Mouse (Mus musculus) kidney, postnatal 0 days (tissue): ENCODE data around the gene Arid5b. TPM values are rescaled to one million over a fixed set of nuclear protein-coding genes. Genes with fewer than 3 reads are reported as not detected.

Experiments
- ATAC-seq: fragments of 200-750 bp; cut with Nextera tagmentation; replicated peaks from 2 replicates; pipeline ENCODE4 v1.8.0; 2017; ENCODE audit warnings: low read depth, moderate number of reproducible peaks, moderate TSS enrichment, moderate library complexity; ENCODE audit not compliant: low FRiP score
- DNase-seq: peaks from one replicate; pipeline ENCODE4 v3.0.0-alpha.2; 2016; ENCODE audit warnings: low spot score
- H3K27ac ChIP-seq: fragments of 300-500 bp; sonication (generic); 2 replicates; pipeline ENCODE4 v1.5.1; 2014; ENCODE audit warnings: mild to moderate bottlenecking
- H3K27me3 ChIP-seq: fragments of 300-500 bp; sonication (generic); 2 replicates; pipeline ENCODE4 v1.6.1; 2014; ENCODE audit warnings: low read length, mixed read lengths; ENCODE audit not compliant: insufficient read depth
- H3K36me3 ChIP-seq: fragments of 300-500 bp; sonication (generic); 2 replicates; pipeline ENCODE4 v1.6.1; 2014; ENCODE audit warnings: low read length, mixed read lengths; ENCODE audit not compliant: insufficient read depth
- H3K4me1 ChIP-seq: fragments of 300-500 bp; sonication (generic); replicated peaks from 2 replicates; pipeline ENCODE4 v1.6.1; 2014; ENCODE audit warnings: antibody characterized with exemption, low read length, mixed read lengths; ENCODE audit not compliant: insufficient read depth
- H3K4me2 ChIP-seq: fragments of 300-500 bp; sonication (generic); 2 replicates; pipeline ENCODE4 v1.6.1; 2014; ENCODE audit warnings: mild to moderate bottlenecking, low read length, moderate library complexity, mixed read lengths
- H3K4me3 ChIP-seq: fragments of 300-500 bp; sonication (generic); replicated peaks from 2 replicates; pipeline ENCODE4 v1.5.1; 2014; ENCODE audit warnings: low read depth, low read length
- H3K9ac ChIP-seq: fragments of 300-500 bp; sonication (generic); 2 replicates; pipeline ENCODE4 v1.6.1; 2014; ENCODE audit warnings: low read depth, low read length
- H3K9me3 ChIP-seq: fragments of 300-500 bp; sonication (generic); replicated peaks from 2 replicates; pipeline ENCODE4 v1.6.1; 2016; ENCODE audit warnings: low read length, inconsistent platforms, mixed read lengths
- CTCF ChIP-seq: IDR thresholded peaks from 2 replicates; pipeline ENCODE4 v1.5.1; 2016; ENCODE audit warnings: antibody characterized with exemption, low read depth, mild to moderate bottlenecking, moderate library complexity
- WGBS: fragments of 180-500 bp; shearing (Covaris S2); extraction: QIAGEN DNeasy Blood & Tissue Kit; methylation state at CpG from one replicate; pipeline ENCODE4 v1.1.7; 2014; 5-methylcytosine and 5-hydroxymethylcytosine counted together
- polyA plus RNA-seq: library from polyadenylated mRNA; unstranded; fragments of >200 nt; fragmentation: Nextera tagmentation; extraction: Ambion mirVana; gene quantifications from 2 replicates; pipeline ENCODE4 v1.2.1, GENCODE M21; 2015

Arid5b gene
- polyA plus RNA-seq, 1 experiment from 2014 or later: 30.3 TPM

- Histone ChIP-seq H3K4me2 (no peak overlapping the region), H3K4me3 (no peak overlapping the region), H3K4me1 (no peaks in the 10 kb centered on the region), H3K27me3 (no peaks in the 10 kb centered on the region), H3K9ac (no peak overlapping the region), H3K9me3 (no peaks in the 10 kb centered on the region), H3K27ac (no peak overlapping the region), H3K36me3 (peaks cover 55% of the 10 kb centered on the region)
- no peak for TF ChIP-seq CTCF
- no peak for ATAC-seq
- WGBS: 90% methylated on average over 19 of the region's 19 CpGs
- no peak for DNase-seq
Observed at GRCm38 (mm10) chr10:68097821-68098675, 180.5 kb downstream of the Arid5b start.

DNA sequence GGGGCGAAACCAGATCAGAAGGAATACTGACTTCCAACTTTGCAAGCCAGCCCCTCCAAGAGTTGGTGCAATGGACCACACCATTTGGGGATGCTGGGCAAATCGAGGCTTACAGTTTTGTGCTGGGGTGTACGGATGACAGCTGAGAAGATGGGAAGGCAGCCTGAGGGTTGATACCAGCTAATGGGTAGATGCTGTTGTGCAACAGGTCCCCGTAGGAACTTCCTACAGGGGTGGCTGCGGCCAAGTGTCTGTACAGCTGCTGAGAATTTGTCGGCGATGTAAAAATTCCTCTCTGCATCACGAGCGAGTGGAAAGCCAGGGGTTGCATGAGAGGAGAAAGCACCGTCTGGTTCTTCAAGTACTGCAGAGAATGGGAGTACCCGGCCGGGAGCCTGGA lies 182.1 kb downstream of the Arid5b start:
- Histone ChIP-seq H3K9me3 (no peaks in the 10 kb centered on the region), H3K27me3 (no peaks in the 10 kb centered on the region), H3K9ac (no peak overlapping the region), H3K27ac (no peak overlapping the region), H3K4me1 (no peaks in the 10 kb centered on the region), H3K4me2 (no peak overlapping the region), H3K36me3 (peaks cover 55% of the 10 kb centered on the region), H3K4me3 (no peak overlapping the region)
- DNase-seq (no peak), ATAC-seq (no peak)
- no peak for TF ChIP-seq CTCF
- 93% methylated on average over 12 of the region's 12 CpGs for WGBS

DNA sequence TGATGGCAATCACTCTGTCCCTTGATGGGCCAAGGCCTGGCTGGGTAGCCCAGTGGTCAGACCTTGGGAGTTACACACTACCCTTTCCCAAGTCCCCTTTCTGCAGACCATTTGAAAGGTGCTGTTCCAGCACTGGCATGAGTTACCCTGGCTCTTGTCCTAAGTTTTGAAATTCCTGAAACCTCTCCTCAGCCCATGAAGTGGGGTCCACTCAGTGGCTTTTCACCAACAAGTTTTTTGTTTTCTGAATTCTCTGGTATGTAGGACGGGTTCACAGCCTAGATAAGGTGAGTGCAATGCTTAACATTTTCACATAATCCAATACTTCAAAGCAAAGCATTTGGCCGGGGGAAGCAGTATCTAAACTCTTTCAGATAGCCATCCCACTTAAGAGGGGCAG lies 183.4 kb downstream of the Arid5b start:
- peaks cover 44% of the 10 kb centered on the region for H3K36me3 ChIP-seq

GRCm38 (mm10) chr10:68093496-68093895 lies 185.0 kb downstream of the Arid5b start:
- peaks cover 36% of the 10 kb centered on the region for H3K36me3 ChIP-seq
- DNase-seq: no peak
- H3K27me3 ChIP-seq: no peaks in the 10 kb centered on the region
- H3K27ac ChIP-seq: no peak overlapping the region
- 78% methylated on average over 3 of the region's 3 CpGs for WGBS
- no peaks in the 10 kb centered on the region for H3K9me3 ChIP-seq
- H3K4me1 ChIP-seq: no peaks in the 10 kb centered on the region
- H3K4me3 ChIP-seq: no peak overlapping the region
- H3K4me2 ChIP-seq: no peak overlapping the region
- H3K9ac ChIP-seq: no peak overlapping the region
- ATAC-seq: no peak
- no peak for TF ChIP-seq CTCF

More for the DNA sequence above, 183.4 kb downstream of the Arid5b start:
- Histone ChIP-seq H3K4me3 (no peak overlapping the region), H3K27ac (no peak overlapping the region), H3K9me3 (no peaks in the 10 kb centered on the region), H3K4me1 (no peaks in the 10 kb centered on the region), H3K27me3 (no peaks in the 10 kb centered on the region), H3K9ac (no peak overlapping the region), H3K4me2 (no peak overlapping the region)
- ATAC-seq: no peak
- no peak for TF ChIP-seq CTCF
- 83% methylated on average over 2 of the region's 2 CpGs for WGBS
- no peak for DNase-seq

- TF ChIP-seq CTCF: no peak
- peaks cover 20% of the 10 kb centered on the region for H3K36me3 ChIP-seq
- no peak overlapping the region for H3K27ac ChIP-seq
- no peaks in the 10 kb centered on the region for H3K4me1 ChIP-seq
- H3K9me3 ChIP-seq: no peaks in the 10 kb centered on the region
- WGBS: 49% methylated on average over 4 of the region's 4 CpGs
- no peak overlapping the region for H3K9ac ChIP-seq
- no peak overlapping the region for H3K4me2 ChIP-seq
- H3K4me3 ChIP-seq: no peak overlapping the region
- no peak for ATAC-seq
- DNase-seq: no peak
- H3K27me3 ChIP-seq: no peaks in the 10 kb centered on the region
Observed at GRCm38 (mm10) chr10:68091840-68092239, 186.7 kb downstream of the Arid5b start.

DNA sequence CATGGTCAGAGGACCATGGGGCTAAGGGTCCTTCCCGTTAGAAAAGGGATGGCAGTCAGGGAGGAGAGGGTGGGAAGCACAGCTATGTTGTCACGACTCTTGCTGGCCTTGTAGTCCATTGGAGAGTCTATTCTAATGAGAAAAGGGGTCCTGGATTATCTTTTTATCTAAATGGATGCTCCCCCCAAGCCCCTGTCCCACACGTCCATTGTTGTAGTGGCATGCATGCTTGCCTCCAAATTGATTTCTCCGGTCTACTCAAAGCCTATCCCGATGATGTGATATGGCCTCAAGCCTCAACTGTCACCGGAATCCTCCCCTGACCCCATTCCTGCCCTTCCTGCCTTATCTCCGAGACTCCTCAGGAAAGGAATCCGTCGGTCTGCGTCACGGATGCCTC lies 187.5 kb downstream of the Arid5b start:
- no peak for TF ChIP-seq CTCF
- ATAC-seq: no peak; the same call in 1 of the 2 replicates
- peaks cover 12% of the 10 kb centered on the region for H3K36me3 ChIP-seq
- H3K27ac ChIP-seq: no peak overlapping the region; the same call in 1 of the 2 replicates
- H3K9me3 ChIP-seq: no peaks in the 10 kb centered on the region
- no peak overlapping the region for H3K9ac ChIP-seq
- DNase-seq: no peak
- H3K4me1 ChIP-seq: no peaks in the 10 kb centered on the region
- H3K27me3 ChIP-seq: no peaks in the 10 kb centered on the region
- no peak overlapping the region for H3K4me2 ChIP-seq
- H3K4me3 ChIP-seq: no peak overlapping the region
- WGBS: 66% methylated on average over 11 of the region's 11 CpGs
